Mouse (Mus musculus) liver, embryonic 11.5 days (tissue): ENCODE data around the gene Ncf1. TPM values are rescaled to one million over a fixed set of nuclear protein-coding genes. Genes with fewer than 3 reads are reported as not detected.

Experiments used
- ATAC-seq: fragments of 200-750 bp; cut with Nextera tagmentation; replicated peaks from 2 replicates; pipeline ENCODE4 v1.8.0; 2017; ENCODE audit warnings: moderate number of reproducible peaks, mild to moderate bottlenecking, moderate TSS enrichment, moderate library complexity; ENCODE audit not compliant: low FRiP score
- DNase-seq: peaks from one replicate; pipeline ENCODE4 v3.0.0-alpha.2; 2017; ENCODE audit warnings: low spot score
- H3K27ac ChIP-seq: fragments of 300-500 bp; sonication (generic); 2 replicates; pipeline ENCODE4 v1.5.1; 2014; ENCODE audit warnings: mild to moderate bottlenecking, low read depth, low read length, control low read depth
- H3K27me3 ChIP-seq: fragments of 300-500 bp; sonication (generic); replicated peaks from 2 replicates; pipeline ENCODE4 v1.6.1; 2014; ENCODE audit warnings: low read length, mixed read lengths; ENCODE audit not compliant: control insufficient read depth, insufficient read depth
- H3K36me3 ChIP-seq: fragments of 300-500 bp; sonication (generic); 2 replicates; pipeline ENCODE4 v1.6.1; 2014; ENCODE audit warnings: mild to moderate bottlenecking, low read length, moderate library complexity, mixed read lengths; ENCODE audit not compliant: control insufficient read depth, insufficient read depth
- H3K4me1 ChIP-seq: fragments of 300-500 bp; sonication (generic); replicated peaks from 2 replicates; pipeline ENCODE4 v1.6.1; 2014; ENCODE audit warnings: low read length, mixed read lengths; ENCODE audit not compliant: control insufficient read depth, insufficient read depth
- H3K4me2 ChIP-seq: fragments of 300-500 bp; sonication (generic); 2 replicates; pipeline ENCODE4 v1.6.1; 2014; ENCODE audit warnings: mild to moderate bottlenecking, control low read depth, moderate library complexity
- H3K4me3 ChIP-seq: fragments of 300-500 bp; sonication (generic); 2 replicates; pipeline ENCODE4 v1.5.1; 2014; ENCODE audit warnings: low read depth, low read length, control low read depth
- H3K9ac ChIP-seq: fragments of 300-500 bp; sonication (generic); 2 replicates; pipeline ENCODE4 v1.6.1; 2014; ENCODE audit warnings: low read depth, low read length, control low read depth
- H3K9me3 ChIP-seq: fragments of 300-500 bp; sonication (generic); 2 replicates; pipeline ENCODE4 v1.6.1; 2016; ENCODE audit warnings: low read length, inconsistent platforms, mixed read lengths; ENCODE audit not compliant: control insufficient read depth
- WGBS: fragments of 180-500 bp; shearing (Covaris S2); extraction: QIAGEN DNeasy Blood & Tissue Kit; methylation state at CpG from one replicate; pipeline ENCODE4 v1.1.7; 2014; 5-methylcytosine and 5-hydroxymethylcytosine counted together
- polyA plus RNA-seq: library from polyadenylated mRNA; unstranded; fragments of >200 nt; fragmentation: Nextera tagmentation; extraction: Ambion mirVana; gene quantifications from 2 replicates; pipeline ENCODE4 v1.2.1, GENCODE M21; 2014

Ncf1 gene
- polyA plus RNA-seq, 1 experiment from 2014 or later = 11.7 TPM

DNA sequence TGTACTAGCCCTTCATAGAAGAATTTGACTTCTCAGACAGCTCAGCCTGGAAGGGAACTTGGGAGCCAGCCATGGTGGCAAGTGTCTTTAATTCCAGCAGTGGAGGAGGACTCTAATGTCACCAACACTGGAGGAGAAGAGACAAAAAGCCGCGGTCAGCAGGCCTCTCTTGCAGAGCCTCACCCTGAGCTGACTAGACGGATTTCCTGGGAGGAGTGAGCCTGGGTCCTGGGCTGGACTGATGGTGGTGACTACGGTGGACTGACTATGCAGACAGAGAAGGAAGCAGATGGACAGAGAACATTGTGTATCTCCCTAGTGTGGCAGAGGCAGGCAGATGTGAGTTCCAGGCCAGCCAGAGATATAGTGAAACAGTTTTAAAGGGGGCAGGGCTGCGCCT is 2.0 kb upstream of the Ncf1 start:
- no peak overlapping the region for H3K9ac ChIP-seq
- peak overlapping the region; percentile 36; the same call in 1 of the 2 replicates for H3K27ac ChIP-seq
- 40% methylated on average over 5 of the region's 5 CpGs for WGBS
- peaks cover 6% of the 10 kb centered on the region; the same call in 1 of the 2 replicates for H3K36me3 ChIP-seq
- no peak for DNase-seq
- H3K27me3 ChIP-seq = no peaks in the 10 kb centered on the region
- peaks cover 34% of the 10 kb centered on the region for H3K4me1 ChIP-seq
- H3K4me3 ChIP-seq = no peak overlapping the region
- no peaks in the 10 kb centered on the region for H3K9me3 ChIP-seq
- no peak overlapping the region for H3K4me2 ChIP-seq
- ATAC-seq = 0 out of 2 replicates have a peak, but pooled peaks have one; percentile 27

DNA sequence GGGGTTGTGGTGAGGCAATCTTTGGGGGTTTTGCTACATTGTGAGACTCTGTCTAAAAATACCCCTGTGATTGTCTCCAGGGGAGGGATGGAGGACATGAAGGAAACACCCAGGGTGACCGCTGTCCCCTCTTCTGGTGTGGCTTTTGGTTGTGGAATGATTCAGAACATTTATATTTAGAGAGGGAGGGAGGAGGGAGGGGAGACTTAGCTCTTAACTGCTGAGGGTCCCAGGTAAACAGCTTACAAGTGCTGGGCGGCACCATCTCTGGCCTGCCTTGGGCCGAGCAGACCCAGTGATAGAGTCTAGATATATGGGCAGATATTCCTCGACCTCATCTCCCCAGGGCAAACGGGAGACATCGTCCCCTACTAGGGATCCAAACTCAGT is 1.2 kb downstream of the Ncf1 start:
- ATAC-seq (no peak), DNase-seq (no peak)
- 61% methylated on average over 6 of the region's 6 CpGs for WGBS
- Histone ChIP-seq H3K4me1 (peaks cover 22% of the 10 kb centered on the region), H3K27ac (peak overlapping the region; percentile 19; the same call in 1 of the 2 replicates), H3K36me3 (no peaks in the 10 kb centered on the region), H3K4me2 (no peak overlapping the region; the same call in 1 of the 2 replicates), H3K9ac (no peak overlapping the region), H3K9me3 (no peaks in the 10 kb centered on the region), H3K27me3 (no peaks in the 10 kb centered on the region), H3K4me3 (0 out of 2 replicates have a peak overlapping the region, but pooled peaks have one; percentile 12)

DNA sequence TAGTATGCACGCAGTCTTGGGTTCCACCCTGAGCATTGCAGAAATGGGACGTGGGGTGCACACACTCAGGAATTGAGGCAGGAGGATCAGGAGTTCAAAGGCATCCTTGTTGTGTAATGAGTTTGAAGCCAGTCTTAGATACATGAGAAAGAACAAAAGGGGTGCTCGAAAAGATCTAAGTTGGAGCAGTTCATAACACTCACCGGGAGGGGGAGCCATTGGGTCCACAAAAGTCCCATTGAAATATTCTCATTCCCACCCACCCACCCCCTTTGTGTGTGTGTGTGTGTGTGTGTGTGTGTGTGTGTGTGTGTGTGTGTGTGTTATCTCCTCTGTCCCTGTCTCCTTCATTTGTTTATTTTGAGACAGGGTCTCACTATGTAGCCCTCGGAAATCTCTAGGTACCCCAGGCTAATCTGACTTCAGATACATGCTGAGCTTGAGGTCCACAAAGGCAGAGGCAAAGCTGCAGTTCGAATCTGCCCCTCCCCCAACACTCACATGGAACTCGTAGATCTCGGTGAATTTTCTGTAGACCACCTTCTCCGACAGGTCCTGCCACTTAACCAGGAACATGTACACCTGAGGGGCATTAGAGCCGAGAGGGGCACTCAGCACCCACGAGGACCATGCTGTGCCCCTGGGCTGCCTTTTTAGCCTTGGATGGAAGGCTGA is 1.7 kb downstream of the Ncf1 start:
- 31% methylated on average over 11 of the region's 11 CpGs for WGBS
- Histone ChIP-seq H3K4me2 (no peak overlapping the region; the same call in 1 of the 2 replicates), H3K27ac (no peak overlapping the region), H3K4me1 (peaks cover 18% of the 10 kb centered on the region), H3K36me3 (no peaks in the 10 kb centered on the region), H3K9ac (no peak overlapping the region), H3K4me3 (no peak overlapping the region), H3K9me3 (no peaks in the 10 kb centered on the region), H3K27me3 (no peaks in the 10 kb centered on the region)
- ATAC-seq = no peak
- no peak for DNase-seq

DNA sequence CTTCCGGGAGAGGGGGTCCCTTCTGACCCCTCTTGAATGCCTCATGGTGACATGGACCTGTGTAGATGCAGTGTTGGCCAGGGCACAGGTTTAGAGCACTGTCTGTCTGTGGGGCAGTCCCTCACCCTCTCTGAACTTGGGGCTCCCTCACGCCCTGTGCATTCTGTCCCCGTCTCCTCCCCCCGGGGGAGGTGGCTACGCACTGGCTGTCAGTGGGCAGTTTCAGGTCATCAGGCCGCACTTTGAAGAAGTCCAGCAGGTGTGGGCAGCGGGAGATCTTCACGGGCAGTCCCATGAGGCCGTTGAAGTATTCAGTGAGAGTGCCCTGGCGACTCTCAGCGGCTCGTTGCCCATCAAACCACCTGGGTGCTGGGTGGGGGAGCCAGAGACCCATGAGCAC is 2.5 kb downstream of the Ncf1 start:
- peaks cover 7% of the 10 kb centered on the region for H3K27me3 ChIP-seq
- DNase-seq (no peak), ATAC-seq (no peak)
- H3K4me2 ChIP-seq = no peak overlapping the region
- no peak overlapping the region for H3K9ac ChIP-seq
- H3K9me3 ChIP-seq = no peaks in the 10 kb centered on the region
- H3K36me3 ChIP-seq = no peaks in the 10 kb centered on the region
- 68% methylated on average over 12 of the region's 12 CpGs for WGBS
- H3K4me3 ChIP-seq = no peak overlapping the region
- peaks cover 16% of the 10 kb centered on the region for H3K4me1 ChIP-seq
- H3K27ac ChIP-seq = no peak overlapping the region

DNA sequence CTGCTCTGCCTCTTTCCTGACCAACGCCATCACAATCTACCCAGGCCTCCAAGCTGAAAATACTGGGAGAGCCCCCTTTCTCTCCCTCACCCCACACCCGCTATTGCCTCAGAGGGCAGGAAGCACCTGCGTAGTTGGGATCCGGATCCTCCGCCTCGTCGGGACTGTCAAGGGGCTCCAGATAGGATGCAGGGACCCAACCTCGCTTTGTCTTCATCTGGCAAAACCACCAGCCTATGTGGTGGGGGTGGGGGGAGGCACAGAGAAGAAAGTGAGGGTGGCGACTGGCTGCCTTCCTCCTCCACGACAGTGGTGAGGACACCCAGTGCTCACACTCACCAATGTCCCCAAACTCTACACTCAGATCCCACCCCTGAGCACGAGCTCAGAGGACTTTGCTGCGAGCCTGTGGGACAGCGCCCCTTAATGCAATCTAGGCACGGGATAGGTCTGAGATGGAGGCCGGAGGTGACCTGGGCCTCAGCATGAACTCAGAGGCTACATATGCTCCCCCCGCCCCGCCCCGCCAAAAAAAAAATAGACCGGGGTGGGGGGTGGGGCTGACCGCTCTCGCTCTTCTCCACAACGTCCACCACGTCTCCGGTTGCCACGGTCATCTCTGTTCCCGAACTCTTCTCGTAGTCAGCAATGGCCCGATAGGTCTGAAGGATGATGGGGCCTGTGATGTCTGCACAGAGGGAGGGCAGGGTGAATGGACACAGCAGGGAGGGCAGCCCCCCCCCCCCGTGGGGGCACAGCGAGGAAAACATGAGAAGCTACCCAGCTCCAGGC is 4.1 kb downstream of the Ncf1 start:
- Histone ChIP-seq H3K36me3 (no peaks in the 10 kb centered on the region), H3K4me2 (no peak overlapping the region)

DNA sequence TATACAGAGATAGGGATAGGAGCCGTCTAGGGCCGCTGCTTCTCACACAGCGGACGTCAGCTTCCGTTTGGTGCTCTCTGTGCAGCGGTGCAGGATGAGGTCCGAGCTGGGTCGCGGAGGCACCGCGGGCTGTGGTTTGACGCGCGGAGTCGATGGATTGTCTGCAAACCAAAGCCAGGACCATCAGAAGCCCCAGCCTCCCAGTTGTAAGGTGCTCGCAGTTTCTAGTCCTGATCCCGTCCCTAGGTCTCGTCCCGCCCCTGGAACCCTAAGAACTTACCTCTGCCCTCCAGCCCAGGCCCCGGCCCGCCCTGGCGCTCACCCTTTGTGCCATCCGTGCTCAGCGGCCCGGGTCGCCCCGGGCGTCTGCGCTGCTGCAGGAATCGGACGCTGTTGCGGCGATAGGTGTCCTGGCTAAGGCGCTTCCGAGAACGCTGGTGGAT is 7.7 kb downstream of the Ncf1 start:
- peak overlapping the region; percentile 48; the same call in 1 of the 2 replicates for H3K9ac ChIP-seq
- DNase-seq (no peak), ATAC-seq (peak; percentile 10; the same call in 1 of the 2 replicates)
- no peaks in the 10 kb centered on the region for H3K36me3 ChIP-seq
- peaks cover 14% of the 10 kb centered on the region for H3K27me3 ChIP-seq
- H3K27ac ChIP-seq = no peak overlapping the region
- 7% methylated on average over 36 of the region's 36 CpGs for WGBS
- peaks cover 14% of the 10 kb centered on the region for H3K4me1 ChIP-seq
- H3K4me2 ChIP-seq = peak overlapping the region; percentile 74
- H3K4me3 ChIP-seq = peak overlapping the region; percentile 38
- no peaks in the 10 kb centered on the region for H3K9me3 ChIP-seq

More for the DNA sequence above, 4.1 kb downstream of the Ncf1 start:
- Histone ChIP-seq H3K4me3 (no peak overlapping the region), H3K9me3 (no peaks in the 10 kb centered on the region), H3K9ac (no peak overlapping the region), H3K27ac (no peak overlapping the region), H3K4me1 (peaks cover 17% of the 10 kb centered on the region), H3K27me3 (peaks cover 14% of the 10 kb centered on the region)
- DNase-seq (no peak), ATAC-seq (no peak)
- WGBS = 57% methylated on average over 30 of the region's 30 CpGs

DNA sequence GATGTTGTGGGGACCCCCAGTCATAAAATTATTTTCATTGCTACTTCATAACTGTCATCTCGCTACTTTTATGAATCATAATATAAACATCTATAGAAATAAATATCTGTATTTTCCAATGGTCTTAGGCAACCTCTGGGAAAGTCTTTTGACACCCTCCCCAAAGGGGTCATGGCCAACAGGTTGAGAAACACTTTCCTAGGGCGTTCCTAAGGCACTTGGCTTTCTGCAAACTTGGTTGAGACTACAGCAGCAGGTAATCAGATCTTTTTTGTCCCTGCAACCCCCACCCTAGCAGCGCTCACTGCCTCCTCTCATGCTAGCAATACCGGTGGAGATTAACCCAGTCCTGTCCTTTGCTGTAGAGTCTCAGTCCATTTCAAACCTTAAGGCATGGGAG is 8.1 kb downstream of the Ncf1 start:
- Histone ChIP-seq H3K27me3 (peaks cover 14% of the 10 kb centered on the region), H3K36me3 (no peaks in the 10 kb centered on the region), H3K4me3 (peak overlapping the region; percentile 38; the same call in 1 of the 2 replicates), H3K4me2 (peak overlapping the region; percentile 74), H3K9ac (no peak overlapping the region), H3K9me3 (no peaks in the 10 kb centered on the region), H3K27ac (no peak overlapping the region), H3K4me1 (peaks cover 13% of the 10 kb centered on the region)
- DNase-seq (no peak), ATAC-seq (no peak)
- 43% methylated on average over 4 of the region's 4 CpGs for WGBS

DNA sequence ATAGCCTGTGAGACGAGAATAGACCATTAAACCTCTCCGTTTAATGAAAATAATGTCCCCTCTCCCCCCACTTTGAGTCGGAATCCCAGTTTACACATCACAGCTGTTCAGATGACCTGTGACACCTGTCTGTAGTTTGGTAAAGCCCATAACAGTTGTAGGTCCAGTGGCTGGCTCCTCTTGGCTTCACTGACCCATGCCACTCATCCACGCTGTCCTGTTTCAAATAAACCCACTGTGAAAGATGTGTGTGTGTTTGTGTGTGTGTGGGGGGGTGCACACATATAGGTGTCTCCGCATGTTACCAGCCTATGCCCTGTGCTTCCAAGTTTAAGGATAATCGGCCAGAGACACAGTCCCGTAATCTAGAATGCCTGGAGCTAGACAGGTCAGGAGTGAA is 11.5 kb downstream of the Ncf1 start:
- Histone ChIP-seq H3K4me2 (no peak overlapping the region), H3K4me1 (peaks cover 13% of the 10 kb centered on the region), H3K4me3 (no peak overlapping the region), H3K9ac (no peak overlapping the region), H3K36me3 (no peaks in the 10 kb centered on the region), H3K27me3 (peaks cover 14% of the 10 kb centered on the region), H3K27ac (no peak overlapping the region), H3K9me3 (no peaks in the 10 kb centered on the region)
- no peak for DNase-seq
- 86% methylated on average over 7 of the region's 7 CpGs for WGBS
- no peak for ATAC-seq
